Mouse (Mus musculus): Measurements from ENCODE around the gene Cux1.

Gene Cux1

GRCm38 (mm10) chr5:136385161-136385560 is 182.1 kb downstream of the Cux1 start:
- no peak for DNase-seq (ENCODE audit: extremely low read depth, low read depth)

GRCm38 (mm10) chr5:136382261-136383005 is 184.9 kb downstream of the Cux1 start:
- DNase-seq (ENCODE audit: extremely low read depth, low read depth): no peak

GRCm38 (mm10) chr5:136379405-136379804 is 187.9 kb downstream of the Cux1 start:
- no peak for DNase-seq (ENCODE audit: extremely low read depth, low read depth)

- no peak for DNase-seq (ENCODE audit: extremely low read depth, low read depth)
Measured at GRCm38 (mm10) chr5:136377101-136377500, 190.2 kb downstream of the Cux1 start.

- DNase-seq (ENCODE audit: extremely low read depth, low read depth): no peak
Measured at GRCm38 (mm10) chr5:136375350-136375749, 191.9 kb downstream of the Cux1 start.

GRCm38 (mm10) chr5:136372276-136372675 is 195.0 kb downstream of the Cux1 start:
- DNase-seq (ENCODE audit: extremely low read depth, low read depth): no peak

GRCm38 (mm10) chr5:136363421-136363820 is 203.9 kb downstream of the Cux1 start:
- DNase-seq (ENCODE audit: extremely low read depth, low read depth): no peak

- no peak for DNase-seq (ENCODE audit: extremely low read depth, low read depth)
Measured at GRCm38 (mm10) chr5:136362473-136363230, 204.6 kb downstream of the Cux1 start.

GRCm38 (mm10) chr5:136362021-136362420 is 205.3 kb downstream of the Cux1 start:
- no peak for DNase-seq (ENCODE audit: extremely low read depth, low read depth)

- DNase-seq (ENCODE audit: extremely low read depth, low read depth): no peak
Measured at GRCm38 (mm10) chr5:136357227-136357626, 210.1 kb downstream of the Cux1 start.

GRCm38 (mm10) chr5:136355583-136356126 is 211.6 kb downstream of the Cux1 start:
- no peak for DNase-seq (ENCODE audit: extremely low read depth, low read depth)

- no peak for DNase-seq (ENCODE audit: extremely low read depth, low read depth)
Measured at GRCm38 (mm10) chr5:136354729-136355128, 212.6 kb downstream of the Cux1 start.

- no peak for DNase-seq (ENCODE audit: extremely low read depth, low read depth)
Measured at GRCm38 (mm10) chr5:136353114-136353513, 214.2 kb downstream of the Cux1 start.

- no peak for DNase-seq (ENCODE audit: extremely low read depth, low read depth)
Measured at GRCm38 (mm10) chr5:136343156-136343890, 224.0 kb downstream of the Cux1 start.

GRCm38 (mm10) chr5:136336798-136337527 is 230.3 kb downstream of the Cux1 start:
- DNase-seq (ENCODE audit: extremely low read depth, low read depth): no peak

- DNase-seq (ENCODE audit: extremely low read depth, low read depth): no peak
Measured at GRCm38 (mm10) chr5:136335681-136336080, 231.6 kb downstream of the Cux1 start.

- no peak for DNase-seq (ENCODE audit: extremely low read depth, low read depth)
Measured at GRCm38 (mm10) chr5:136334780-136335179, 232.5 kb downstream of the Cux1 start.

GRCm38 (mm10) chr5:136334051-136334450 is 233.2 kb downstream of the Cux1 start:
- DNase-seq (ENCODE audit: extremely low read depth, low read depth): no peak

- no peak for DNase-seq (ENCODE audit: extremely low read depth, low read depth)
Measured at GRCm38 (mm10) chr5:136332786-136333462, 234.4 kb downstream of the Cux1 start.

- DNase-seq (ENCODE audit: extremely low read depth, low read depth): peak; percentile 4
Measured at GRCm38 (mm10) chr5:136327736-136328135, 239.6 kb downstream of the Cux1 start.

Measured in MEL-GATA-1-ER (cell line).